Mouse (Mus musculus): ENCODE results near the gene Ankmy1.

The Ankmy1 gene

DNA sequence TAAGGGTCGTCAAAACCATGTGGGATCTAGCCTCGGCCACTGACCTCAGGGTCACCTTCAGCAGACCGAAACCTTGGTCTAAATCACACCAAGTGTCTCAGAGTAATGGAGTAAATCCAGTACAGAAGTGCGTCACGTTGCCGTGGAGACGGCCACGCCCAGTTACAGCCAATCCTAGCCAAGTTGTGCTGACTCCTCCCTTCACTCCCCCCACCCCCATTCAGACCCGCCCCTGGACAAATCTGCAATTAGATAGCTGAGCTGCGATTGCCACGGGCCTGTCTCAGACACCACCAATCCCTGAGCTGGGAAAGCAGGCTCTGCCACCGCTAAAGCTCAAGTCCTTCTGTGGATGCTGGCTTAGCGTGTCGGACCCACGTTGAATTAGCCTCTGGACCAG lies at the start of gene Ankmy1:
Ankmy1 (minus strand) TSS at position 121 of the 400 bp plus-strand sequence.
- peak; percentile 81 for DNase-seq (ENCODE audit: extremely low spot score, low spot score)

DNA sequence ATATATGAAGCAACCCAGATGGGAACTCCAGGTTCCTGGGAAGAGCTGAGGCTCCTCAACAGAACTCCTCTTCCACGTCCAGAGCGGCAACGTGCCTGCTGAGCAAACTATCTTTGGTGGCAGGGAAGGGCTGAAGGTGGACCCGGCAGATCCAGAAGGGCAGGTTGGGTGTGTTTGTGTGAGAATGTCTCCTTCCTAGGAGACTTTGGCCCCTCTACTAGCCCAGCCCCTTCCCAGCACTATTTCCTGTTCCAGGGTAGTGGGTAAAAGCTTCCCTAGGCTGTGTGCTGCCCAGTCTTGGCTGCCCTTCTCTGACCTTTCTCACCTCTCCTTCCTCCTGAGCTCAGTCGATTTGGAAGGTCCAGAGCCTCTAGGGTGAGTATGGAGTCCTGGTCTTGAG lies 47.9 kb upstream of the Ankmy1 start, which contains the start of gene Gpr35:
Gpr35 (plus strand) TSS at position 259 of the 400 bp plus-strand sequence.
- DNase-seq (ENCODE audit: extremely low spot score, low spot score): no peak

DNA sequence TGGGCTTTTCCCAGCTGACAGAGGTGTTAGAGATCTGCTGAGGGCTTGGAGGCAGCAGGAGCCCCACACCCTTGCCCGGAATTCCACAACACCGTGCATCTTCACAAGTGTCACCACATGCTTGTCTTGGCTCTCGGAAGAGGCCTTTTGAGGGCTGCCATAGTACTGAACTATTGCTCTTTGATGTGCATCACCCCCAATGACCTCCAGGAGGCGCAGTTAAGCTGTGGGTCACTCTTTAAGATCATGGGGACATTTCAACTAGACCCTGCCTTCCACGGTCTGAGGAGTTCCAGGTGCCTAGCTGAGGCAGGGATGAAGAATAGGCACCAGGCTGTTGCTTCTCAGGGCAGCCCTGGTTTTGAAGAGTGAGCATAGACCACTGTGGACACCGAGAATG lies 46.7 kb upstream of the Ankmy1 start:
- DNase-seq (ENCODE audit: extremely low spot score, low spot score): peak; percentile 22

DNA sequence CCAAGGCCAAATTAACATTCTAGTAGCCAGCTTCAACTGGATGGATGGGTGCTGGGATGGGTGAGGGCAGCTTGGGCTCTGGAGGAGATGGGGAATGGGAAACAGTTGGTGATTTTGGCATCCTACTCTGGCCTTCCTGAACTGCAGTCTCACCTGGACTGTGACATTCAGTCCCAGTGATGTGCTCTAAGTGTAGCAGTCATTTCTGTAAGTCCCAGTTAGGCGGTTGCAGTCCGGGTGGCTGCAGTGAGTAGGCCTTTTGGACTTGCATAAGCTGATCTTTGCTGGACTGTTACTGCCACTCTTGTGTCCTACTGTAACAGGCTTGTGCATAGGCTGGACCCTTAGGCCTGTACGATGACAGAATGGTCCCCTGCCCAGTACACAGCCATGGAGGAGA lies 45.3 kb upstream of the Ankmy1 start:
- no peak for DNase-seq (ENCODE audit: extremely low spot score, low spot score)

DNA sequence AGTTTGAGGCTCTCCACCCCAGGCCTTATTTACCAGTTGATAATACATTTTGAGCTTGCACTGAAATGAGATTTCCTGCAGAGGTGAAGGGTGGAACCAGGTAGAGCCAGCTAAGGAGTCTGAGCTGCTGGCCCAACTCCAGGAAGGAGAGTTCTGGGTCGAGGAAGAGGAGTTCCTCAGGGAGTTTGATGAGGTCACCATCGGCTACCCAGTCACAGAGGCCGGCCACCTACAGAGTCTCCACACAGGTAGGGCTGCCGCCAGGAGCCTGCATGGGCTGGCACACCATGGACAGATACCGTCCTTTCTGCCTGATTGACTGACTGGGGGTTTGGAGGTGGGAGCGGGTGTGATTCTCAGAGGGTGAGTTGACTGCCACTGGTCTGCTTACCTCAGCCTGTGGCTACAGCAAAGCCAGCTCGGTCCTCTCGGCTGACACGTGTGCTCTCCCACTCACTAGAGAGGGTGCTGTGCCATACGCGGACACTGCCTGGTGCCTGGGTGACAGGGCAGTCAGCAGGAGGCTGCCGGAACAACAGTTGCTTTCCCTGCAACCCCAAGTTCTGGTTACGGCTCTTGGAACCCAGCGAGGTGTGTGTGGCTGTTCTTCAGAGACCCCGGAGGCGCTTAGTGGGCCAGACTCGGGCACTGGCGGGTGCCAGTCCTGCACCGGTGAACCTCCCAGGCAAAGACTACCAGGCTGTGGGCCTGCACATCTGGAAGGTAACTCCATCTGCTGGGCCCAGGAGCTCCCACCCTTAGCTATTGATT lies 40.7 kb upstream of the Ankmy1 start:
- DNase-seq (ENCODE audit: extremely low spot score, low spot score): no peak

DNA sequence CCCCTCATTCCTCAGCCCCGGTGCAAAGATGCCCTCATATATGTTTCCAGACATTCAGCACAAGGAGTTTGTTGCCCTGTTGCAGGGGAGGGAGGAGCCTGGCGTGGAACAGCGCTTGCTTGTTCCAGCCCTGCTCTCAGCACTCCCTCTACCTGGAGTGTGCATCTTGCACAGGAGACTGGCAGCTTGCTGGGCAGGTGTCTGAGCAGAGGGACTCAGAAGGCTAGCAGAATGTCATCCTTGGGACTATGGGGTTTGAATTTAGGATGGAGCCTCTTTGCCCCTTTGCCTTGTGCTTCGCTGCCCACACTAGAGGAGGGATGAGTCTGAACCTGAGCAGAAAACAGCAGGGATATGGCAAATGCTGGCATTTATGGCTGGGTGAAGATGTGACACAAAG lies 37.0 kb upstream of the Ankmy1 start:
- no peak for DNase-seq (ENCODE audit: extremely low spot score, low spot score)

DNA sequence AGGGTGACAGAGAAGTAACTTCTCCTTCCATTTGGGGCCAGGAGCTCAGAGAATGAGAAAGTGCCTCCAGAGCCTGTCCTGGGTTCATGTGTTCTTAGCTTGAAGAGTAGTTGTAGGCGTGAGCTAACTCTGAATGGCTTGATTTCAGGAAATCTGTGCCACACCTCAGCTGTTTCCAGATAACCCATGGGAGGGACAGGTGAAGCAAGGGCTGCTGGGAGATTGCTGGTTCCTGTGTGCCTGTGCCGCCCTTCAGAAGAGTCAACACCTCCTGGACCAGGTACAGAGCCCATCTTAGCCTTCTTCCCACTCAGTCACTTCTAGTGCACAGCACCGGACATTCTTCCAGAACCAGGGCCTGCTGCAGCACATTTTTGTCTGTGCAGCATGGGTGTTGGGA lies 35.1 kb upstream of the Ankmy1 start:
- DNase-seq (ENCODE audit: extremely low spot score, low spot score): no peak

DNA sequence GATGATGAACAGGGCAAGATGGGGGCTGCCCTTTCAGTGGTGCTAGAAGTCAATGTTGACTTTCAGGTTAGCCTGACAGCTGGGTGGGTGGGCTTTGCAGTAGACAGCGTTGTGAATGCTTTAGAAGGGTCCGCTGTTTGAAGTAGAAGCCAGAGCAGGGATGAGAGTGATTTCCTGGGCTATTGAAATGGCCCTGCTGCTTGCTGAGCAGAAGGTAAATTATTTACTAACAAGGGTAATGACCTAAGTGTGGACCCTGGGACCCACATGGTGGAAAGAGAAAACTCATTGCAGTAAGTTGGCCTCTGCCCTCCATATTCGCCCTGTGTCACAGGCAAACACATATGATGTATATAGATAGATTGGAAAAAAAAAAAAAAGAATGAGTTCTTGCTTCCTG lies 33.8 kb upstream of the Ankmy1 start:
- DNase-seq (ENCODE audit: extremely low spot score, low spot score): no peak

DNA sequence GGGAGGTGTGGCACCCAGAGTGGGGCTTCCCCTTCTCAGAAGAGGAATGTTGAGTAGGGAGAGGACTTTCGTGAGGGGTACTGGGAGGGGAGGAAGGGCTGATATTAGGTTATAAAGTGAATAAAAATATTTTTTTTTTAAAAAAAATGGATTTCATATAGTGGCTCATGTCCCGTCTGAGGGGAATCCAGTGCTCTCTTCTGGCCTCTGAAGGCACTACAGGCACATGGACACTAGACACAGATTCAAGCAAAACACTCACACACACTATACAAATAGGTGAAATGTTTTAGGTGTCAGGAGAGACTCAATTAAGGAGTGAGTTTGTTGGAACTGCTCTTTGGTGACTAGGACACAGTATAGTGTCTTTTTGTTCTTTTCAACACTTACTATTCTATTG lies 33.3 kb upstream of the Ankmy1 start:
- no peak for DNase-seq (ENCODE audit: extremely low spot score, low spot score)

DNA sequence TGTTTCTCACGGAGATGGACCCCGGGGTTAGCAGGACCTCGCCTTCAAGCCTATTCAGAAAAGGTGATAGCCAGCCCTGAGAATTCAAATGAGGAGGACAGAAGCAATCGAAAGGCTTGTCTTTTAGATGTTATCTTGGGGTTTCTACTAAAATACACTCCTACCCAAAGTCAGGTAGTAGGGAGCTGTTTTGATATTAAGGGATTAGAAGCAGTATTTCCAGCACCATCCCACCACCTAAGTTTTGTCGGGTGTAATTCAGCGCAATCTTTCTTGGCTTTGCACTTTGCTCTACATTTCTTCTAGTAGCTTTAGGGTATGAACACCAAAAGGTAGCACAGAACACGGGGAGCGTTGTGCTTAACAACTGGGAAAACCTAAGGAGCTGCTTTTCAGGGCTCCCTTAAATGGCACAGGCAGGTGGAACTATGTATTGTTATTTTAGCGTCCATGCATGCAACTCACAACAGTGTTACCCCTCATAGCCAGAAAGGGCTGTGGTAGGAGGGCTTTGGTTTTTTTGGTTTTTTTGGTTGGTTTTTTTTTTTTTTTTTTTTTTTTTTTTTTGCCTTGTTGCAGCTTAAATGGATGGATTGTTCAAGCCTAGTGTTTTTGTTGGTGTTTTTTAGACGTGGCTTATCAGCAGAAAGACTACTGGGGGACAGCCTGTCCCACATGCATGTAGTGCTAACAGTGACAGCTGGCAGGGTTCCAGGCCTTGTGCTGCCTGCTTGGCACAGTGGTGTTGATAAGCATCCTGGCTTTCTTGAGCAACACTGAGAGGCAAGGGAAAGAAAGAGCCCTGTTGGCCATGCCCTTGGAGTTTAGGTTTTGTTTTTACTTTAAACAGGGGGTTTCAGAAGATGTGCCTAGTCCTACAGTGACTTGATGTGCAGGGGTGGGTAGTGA lies 32.6 kb upstream of the Ankmy1 start:
- no peak for DNase-seq (ENCODE audit: extremely low spot score, low spot score)

DNA sequence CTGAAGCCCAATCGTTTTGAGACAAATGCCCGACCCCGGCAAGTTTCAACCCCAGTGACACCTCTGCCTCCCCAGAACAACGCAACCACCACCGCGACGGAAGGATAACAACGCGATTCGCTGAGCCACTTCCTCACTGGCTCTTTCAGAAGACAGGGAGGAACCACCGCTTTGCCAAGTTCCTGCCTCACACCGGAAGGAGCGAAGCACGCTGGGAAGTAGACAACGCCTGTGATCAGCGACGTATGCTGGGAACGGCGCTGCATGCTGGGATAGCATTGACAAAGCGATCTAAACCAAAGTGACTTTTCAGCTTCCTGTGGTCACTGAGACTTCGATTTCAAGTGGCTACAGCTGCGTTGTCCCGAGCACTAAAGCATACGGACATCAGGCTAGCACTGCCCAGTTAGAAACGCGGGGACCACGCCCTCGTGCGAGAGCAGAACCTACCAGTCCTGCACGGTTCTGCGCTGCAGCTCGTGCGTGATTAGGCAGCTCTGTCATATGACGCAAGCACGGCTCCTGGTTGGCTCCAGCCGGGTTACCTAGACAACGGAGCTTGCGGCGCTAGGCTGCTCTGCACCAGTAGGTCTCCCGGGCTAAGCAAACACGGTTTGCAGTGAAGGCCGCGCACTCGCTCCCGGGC lies 31.6 kb upstream of the Ankmy1 start, which contains the start of gene Capn10:
Capn10 (plus strand) TSS at position 195 of the 646 bp plus-strand sequence.
- DNase-seq (ENCODE audit: extremely low spot score, low spot score): peak; percentile 95

DNA sequence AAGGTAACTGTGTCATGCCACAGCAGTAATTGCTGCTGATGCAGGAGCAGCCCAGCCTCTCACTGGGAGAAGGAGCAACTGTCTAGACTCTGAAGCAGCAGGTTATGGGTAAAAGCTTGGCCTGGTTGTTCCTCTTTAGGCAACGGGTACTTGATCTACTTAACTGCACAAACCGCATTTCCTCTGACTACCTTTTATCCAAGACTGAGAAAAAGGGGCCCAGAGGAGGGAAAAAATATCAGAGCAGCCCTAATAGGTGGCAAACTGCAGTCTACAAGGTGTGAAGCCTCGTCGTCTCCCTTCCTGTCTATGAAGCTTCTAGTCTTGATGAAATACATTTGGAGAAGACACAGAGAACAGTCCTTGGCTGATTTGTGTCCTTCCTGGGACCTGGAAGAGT lies 30.9 kb upstream of the Ankmy1 start:
- no peak for DNase-seq (ENCODE audit: extremely low spot score, low spot score)

DNA sequence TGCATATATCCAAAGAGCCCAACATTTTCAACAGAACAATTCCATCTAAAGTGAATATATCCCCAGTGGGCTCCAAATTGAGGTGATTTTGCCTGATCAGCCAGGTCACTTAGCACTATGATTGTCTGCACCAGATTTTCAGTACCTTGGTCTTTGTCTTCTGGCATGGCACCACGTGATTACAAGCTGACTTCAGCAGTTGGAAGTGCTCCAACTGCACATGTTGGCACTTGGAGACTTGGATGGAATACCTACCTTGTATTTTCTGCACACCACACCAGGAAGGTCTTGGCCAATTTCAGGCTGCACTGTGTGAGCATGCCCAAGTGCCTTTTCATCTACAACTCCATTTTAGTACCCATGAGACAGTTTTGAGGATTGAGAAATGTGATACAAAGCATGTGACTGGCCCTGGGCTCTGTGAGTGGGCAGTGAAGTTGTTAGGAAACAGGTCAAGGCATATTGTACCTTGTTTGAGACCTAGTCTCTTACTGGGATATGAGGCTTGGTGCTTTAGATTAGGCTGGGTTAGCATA lies 27.5 kb upstream of the Ankmy1 start:
- DNase-seq (ENCODE audit: extremely low spot score, low spot score): no peak

DNA sequence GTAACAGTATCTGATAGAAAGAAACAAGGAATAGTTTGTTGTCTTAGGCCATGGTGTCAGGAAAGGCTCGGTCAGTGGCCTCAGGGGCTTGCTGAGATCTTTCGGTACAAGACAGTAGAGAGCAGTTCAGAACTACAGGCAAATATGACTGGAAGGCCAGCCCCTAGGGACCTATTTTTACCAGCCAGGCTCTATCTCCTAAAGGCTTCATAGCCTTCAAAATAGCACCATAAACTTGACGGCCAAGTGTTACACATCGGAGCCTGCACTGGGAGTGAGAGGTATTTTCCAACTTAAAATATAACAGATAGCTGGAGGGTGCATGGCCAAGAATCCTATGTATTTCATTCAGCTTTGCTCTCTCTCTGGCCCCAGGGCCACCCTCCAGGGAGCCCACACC lies 18.8 kb upstream of the Ankmy1 start:
- DNase-seq (ENCODE audit: extremely low spot score, low spot score): no peak

DNA sequence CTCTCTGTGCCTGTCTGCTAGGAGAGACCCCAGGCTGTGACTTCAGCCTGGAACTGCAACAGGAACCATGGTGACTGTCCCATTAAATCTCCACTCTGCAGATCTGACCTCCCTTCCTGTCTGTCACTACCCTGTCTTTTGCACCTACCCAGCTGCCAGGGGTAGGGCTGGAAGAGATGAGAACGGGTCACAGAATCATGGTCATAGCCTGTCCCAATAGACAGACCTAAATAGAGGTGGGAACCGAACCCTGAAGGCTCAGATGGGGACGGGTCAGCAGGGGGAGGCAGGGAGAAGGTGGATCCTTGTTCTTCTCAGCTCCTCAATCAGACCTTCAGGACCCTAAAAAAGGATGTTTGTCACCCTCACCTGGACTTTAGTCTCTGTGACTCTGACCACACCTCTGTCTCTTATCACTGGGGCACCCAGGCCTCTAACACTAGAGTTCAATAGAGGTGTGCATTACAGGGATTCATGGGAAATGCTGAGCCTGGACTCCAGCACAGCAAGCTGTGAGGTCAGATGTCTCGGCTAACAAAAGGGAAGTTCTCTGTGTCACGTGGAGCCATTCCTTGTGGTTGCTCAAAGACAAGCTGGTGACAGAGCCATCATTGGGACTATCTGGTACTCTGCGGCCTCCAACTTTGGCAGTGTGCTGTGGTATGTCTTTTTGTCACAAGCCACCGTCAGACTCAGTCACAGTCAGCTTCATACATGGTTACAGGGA lies 17.9 kb upstream of the Ankmy1 start:
- DNase-seq (ENCODE audit: extremely low spot score, low spot score): no peak

DNA sequence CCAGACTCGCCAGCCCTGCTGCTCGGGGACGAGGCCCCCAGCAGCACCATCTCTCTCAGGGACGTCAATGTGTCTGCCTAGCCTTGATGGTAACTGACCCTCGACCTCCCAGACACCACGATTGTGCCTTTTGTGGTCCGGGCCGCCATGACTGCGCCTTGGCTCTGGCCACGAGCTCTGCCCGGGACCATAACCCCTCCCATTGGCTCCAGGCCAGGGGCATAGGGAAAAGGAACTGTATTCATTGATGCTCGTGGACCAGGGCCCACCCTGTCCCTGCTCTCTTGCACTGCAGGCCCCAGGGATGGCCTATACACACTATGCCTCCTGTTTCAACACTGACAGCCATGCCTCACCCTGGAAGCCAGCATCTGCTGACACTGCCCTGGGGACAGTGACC lies 17.1 kb upstream of the Ankmy1 start:
- no peak for DNase-seq (ENCODE audit: extremely low spot score, low spot score)

DNA sequence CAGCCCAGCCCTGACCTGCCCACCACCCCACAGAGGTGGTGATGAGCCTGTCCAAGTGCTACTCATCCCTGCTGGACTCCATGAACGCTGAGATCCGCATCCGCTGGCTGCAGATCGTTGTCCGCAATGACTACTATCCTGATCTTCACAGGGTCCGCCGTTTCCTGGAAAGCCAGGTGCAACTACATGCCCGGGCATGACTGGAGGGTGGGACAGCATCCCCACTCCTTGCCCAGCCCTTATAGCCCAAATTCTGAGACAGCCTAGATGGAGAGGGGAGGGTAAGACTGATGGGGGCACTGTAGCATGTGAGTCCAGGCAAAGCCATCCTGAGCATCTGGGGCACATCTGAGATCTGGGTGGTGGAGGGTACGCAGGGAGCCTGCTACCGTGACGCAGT lies 16.4 kb upstream of the Ankmy1 start:
- DNase-seq (ENCODE audit: extremely low spot score, low spot score): no peak

DNA sequence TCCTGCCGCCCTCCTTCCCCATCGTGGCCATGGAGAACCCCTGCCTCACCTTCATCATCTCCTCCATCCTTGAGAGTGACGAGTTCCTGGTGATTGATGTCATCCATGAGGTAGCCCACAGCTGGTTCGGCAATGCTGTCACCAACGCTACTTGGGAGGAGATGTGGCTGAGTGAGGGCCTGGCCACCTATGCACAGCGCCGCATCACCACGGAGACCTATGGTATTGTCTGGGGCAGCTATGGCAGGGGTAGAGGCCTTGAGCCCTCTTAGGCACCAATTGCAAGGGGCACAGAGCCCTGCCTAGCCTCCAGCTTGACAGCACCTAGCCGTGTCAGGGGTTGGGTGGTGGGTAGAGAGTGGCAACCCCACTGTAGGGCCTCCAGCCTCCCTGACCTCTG lies 14.0 kb upstream of the Ankmy1 start:
- DNase-seq (ENCODE audit: extremely low spot score, low spot score): no peak

DNA sequence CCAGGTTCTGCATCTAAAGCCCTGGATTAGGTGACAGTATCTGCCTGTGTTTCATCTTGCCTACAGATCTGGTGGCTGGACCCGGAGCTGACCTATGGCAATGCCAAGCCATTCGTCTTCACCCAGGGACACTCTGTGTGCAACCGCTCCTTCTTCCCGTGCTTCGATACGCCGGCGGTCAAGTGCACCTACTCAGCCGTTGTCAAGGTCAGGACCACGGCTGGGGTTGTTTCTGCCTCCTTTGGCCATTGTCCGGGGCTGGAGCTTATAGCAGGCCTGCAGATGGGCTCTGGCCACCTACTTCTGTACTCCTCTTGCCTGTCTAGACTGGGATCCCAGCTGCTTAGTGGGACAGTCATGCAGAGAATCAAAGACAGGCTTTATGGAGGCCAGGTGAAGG lies 12.3 kb upstream of the Ankmy1 start:
- DNase-seq (ENCODE audit: extremely low spot score, low spot score): no peak

DNA sequence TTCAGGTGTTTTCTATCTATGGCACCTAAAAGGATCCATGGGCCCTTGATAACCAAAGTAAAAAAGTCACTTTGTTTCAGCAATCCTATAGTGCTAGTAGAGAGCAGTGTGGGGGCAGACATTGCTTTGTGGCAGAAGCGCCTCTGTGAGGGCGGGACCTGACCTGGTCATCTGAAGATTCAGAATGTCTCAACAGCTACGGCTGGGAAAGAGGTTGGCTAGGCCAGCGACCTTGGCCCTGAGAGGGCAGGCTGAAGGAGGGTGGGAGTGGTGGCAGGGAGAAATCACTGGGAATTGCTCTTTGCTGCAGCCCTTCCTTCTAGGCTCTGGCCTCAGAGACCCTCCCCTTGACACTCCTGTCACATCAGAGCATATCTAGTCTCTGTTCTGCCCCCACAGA lies 11.5 kb upstream of the Ankmy1 start:
- DNase-seq (ENCODE audit: extremely low spot score, low spot score): no peak

DNA sequence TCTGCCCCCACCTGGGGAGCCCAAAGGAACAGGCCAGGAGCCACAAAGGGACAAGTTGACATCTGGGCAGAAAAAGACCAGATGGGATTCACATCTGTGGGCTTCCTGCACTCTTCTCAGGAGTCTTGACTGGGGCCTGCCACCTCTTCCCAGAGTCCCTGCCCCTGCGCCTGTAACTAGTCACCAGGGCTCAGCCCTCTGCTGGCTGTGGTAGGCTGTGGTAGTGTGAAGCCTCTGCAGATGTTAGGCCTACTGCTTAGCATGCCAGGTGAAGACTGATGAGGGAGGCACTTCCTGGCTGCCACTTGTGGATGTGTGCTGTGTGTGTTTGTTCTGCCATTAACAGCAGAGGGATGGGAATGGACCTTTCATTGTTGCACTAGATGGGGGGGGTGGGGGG lies 9.6 kb upstream of the Ankmy1 start:
- no peak for DNase-seq (ENCODE audit: extremely low spot score, low spot score)

Measured in neural tube, embryonic 10.5 days (tissue).